Mouse (Mus musculus) stomach, postnatal 0 days (tissue): ENCODE results near the gene 9430015G10Rik. TPM values are rescaled to one million over a fixed set of nuclear protein-coding genes. Genes with fewer than 3 reads are reported as not detected.
"Not testable (repeated sequence)": the region's sequence is repeated elsewhere in the genome, so short reads cannot be mapped to it uniquely, and the experiment has no call there.

ENCODE experiments used
- ATAC-seq: fragments of 200-750 bp; cut with Nextera tagmentation; 2 replicates; pipeline ENCODE4 v1.8.0; 2017; ENCODE audit not compliant: low FRiP score, low TSS enrichment
- DNase-seq: peaks from one replicate; pipeline ENCODE4 v3.0.0-alpha.2; 2016; ENCODE audit warnings: low spot score
- H3K27ac ChIP-seq: fragments of 300-500 bp; sonication (generic); replicated peaks from 2 replicates; pipeline ENCODE4 v1.5.1; 2014; ENCODE audit warnings: mild to moderate bottlenecking, control low read depth
- H3K27me3 ChIP-seq: fragments of 300-500 bp; sonication (generic); 2 replicates; pipeline ENCODE4 v1.6.1; 2014; ENCODE audit warnings: low read length; ENCODE audit not compliant: control insufficient read depth, insufficient read depth
- H3K36me3 ChIP-seq: fragments of 300-500 bp; sonication (generic); 2 replicates; pipeline ENCODE4 v1.6.1; 2014; ENCODE audit warnings: low read length, mixed read lengths; ENCODE audit not compliant: control insufficient read depth, insufficient read depth
- H3K4me1 ChIP-seq: fragments of 300-500 bp; sonication (generic); replicated peaks from 2 replicates; pipeline ENCODE4 v1.6.1; 2014; ENCODE audit warnings: antibody characterized with exemption; ENCODE audit not compliant: control insufficient read depth, insufficient read depth
- H3K4me2 ChIP-seq: fragments of 300-500 bp; sonication (generic); replicated peaks from 2 replicates; pipeline ENCODE4 v1.6.1; 2014; ENCODE audit warnings: low read depth, mild to moderate bottlenecking, control low read depth, moderate library complexity
- H3K4me3 ChIP-seq: fragments of 300-500 bp; sonication (generic); 2 replicates; pipeline ENCODE4 v1.5.1; 2014; ENCODE audit warnings: low read depth, low read length, control low read depth
- H3K9ac ChIP-seq: fragments of 300-500 bp; sonication (generic); 2 replicates; pipeline ENCODE4 v1.6.1; 2014; ENCODE audit warnings: mild to moderate bottlenecking, low read length, control low read depth, mixed read lengths
- H3K9me3 ChIP-seq: fragments of 300-500 bp; sonication (generic); 2 replicates; pipeline ENCODE4 v1.6.1; 2016; ENCODE audit warnings: low read length; ENCODE audit not compliant: control insufficient read depth
- CTCF ChIP-seq: IDR thresholded peaks from 2 replicates; pipeline ENCODE4 v1.5.1; 2016; ENCODE audit warnings: antibody characterized with exemption, low read depth, mild to moderate bottlenecking, moderate library complexity
- EP300 ChIP-seq: optimal IDR thresholded peaks from 2 replicates; pipeline ENCODE3; 2016; ENCODE audit warnings: antibody characterized with exemption
- WGBS: fragments of 180-500 bp; shearing (Covaris S2); extraction: QIAGEN DNeasy Blood & Tissue Kit; methylation state at CpG from one replicate; pipeline ENCODE4 v1.1.7; 2014; 5-methylcytosine and 5-hydroxymethylcytosine counted together
- polyA plus RNA-seq: library from polyadenylated mRNA; unstranded; fragments of >200 nt; fragmentation: Nextera tagmentation; extraction: Ambion mirVana; gene quantifications from 2 replicates; pipeline ENCODE4 v1.2.1, GENCODE M21; 2015

9430015G10Rik gene
- polyA plus RNA-seq, 1 experiment from 2014 or later: 5.4 TPM

DNA sequence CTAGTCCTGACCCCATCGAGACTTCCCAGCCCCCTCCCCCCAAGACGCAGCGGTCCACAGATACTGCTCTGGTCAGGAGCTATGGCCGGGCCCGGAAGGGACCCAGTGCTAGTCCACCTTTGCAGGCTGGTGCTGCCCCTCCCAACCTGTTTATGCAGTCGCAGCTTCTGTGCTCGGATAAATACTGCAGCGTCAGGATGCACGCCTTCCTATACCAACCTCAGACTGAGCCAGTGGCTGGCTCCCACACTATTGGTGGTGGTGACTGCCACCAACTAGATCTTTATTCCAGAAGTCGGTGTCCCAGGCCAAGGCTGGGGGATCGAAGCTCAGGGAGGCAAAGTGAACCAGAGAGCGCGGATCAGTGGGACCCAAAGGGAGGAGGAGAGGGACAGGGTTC lies 25.3 kb downstream of the 9430015G10Rik start:
- Histone ChIP-seq H3K27me3 (no peaks in the 10 kb centered on the region), H3K4me1 (no peaks in the 10 kb centered on the region), H3K36me3 (no peaks in the 10 kb centered on the region), H3K9me3 (no peaks in the 10 kb centered on the region), H3K4me3 (no peak overlapping the region), H3K9ac (no peak overlapping the region), H3K4me2 (no peak overlapping the region), H3K27ac (no peak overlapping the region)
- TF ChIP-seq CTCF: no peak
- no peak for TF ChIP-seq EP300
- 89% methylated on average over 13 of the region's 13 CpGs for whole genome bisulfite sequencing
- DNase-seq (no peak), ATAC-seq (no peak)

DNA sequence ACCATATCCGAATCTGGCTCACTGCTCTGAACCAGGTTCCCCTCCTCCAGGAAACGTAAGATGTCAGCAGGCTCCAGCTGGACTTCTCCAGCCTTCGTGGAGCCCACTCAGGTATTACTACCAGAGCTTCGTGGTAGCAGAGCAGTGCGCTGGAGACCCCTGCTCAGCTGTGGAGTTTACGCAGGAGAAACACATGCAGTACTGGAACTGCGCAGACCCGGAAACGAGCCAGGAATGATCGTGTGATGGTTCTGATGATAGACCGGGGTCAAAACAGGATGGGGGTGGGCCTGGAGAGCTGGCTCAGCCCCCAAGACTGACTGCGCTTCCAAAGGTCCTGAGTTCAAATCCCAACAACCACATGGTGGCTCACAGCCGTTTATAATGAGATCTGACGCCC lies 26.0 kb downstream of the 9430015G10Rik start:
- no peaks in the 10 kb centered on the region for H3K36me3 ChIP-seq
- H3K9me3 ChIP-seq: no peaks in the 10 kb centered on the region
- TF ChIP-seq CTCF: no peak
- no peak for TF ChIP-seq EP300
- DNase-seq (no peak), ATAC-seq (no peak)
- 91% methylated on average over 14 of the region's 14 CpGs for WGBS
- H3K4me2 ChIP-seq: no peak overlapping the region
- H3K4me3 ChIP-seq: no peak overlapping the region
- H3K4me1 ChIP-seq: no peaks in the 10 kb centered on the region
- no peak overlapping the region for H3K27ac ChIP-seq
- H3K27me3 ChIP-seq: no peaks in the 10 kb centered on the region
- H3K9ac ChIP-seq: no peak overlapping the region

DNA sequence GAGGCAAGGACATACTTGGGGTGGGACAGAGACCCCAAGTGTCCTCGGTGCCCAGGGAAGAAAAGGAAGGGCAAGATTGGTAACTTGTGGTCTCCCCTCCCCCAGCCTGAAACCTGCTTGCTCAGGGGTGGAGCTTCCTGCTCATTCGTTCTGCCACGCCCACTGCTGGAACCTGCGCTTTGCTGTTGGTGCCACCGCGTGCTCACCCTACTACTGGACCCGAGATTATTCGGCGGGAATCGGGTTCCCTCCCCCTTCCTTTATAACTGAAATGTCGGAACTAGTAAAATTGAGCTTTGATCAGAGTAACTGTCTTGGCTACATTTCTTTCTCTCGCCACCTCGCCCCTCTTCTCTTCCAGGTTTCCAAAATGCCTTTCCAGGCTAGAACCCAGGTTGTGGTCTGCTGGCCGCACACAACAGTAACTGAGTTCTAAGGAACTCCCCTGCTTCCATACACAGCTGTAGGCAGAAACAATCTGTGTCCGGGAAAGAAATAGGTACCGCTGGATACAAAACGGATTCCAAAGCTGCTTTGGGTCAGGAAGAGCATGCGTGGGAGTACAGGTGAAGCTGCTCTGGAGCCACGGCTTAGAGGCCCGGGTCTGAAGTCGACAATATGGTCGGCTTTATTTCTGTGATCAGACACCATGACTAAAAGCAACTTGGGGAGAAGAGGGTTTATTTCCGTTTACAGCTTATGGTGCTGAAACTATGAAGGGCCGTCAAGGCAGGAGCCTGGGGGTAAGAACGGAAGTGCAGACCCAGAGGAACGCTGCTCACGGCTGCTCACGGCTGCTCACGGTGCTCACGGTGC lies 26.7 kb downstream of the 9430015G10Rik start:
- Histone ChIP-seq H3K4me2 (no peak overlapping the region), H3K27me3 (no peaks in the 10 kb centered on the region), H3K9me3 (no peaks in the 10 kb centered on the region), H3K9ac (no peak overlapping the region), H3K27ac (no peak overlapping the region), H3K36me3 (no peaks in the 10 kb centered on the region), H3K4me3 (no peak overlapping the region), H3K4me1 (no peaks in the 10 kb centered on the region)
- ATAC-seq (no peak), DNase-seq (no peak)
- WGBS: 91% methylated on average over 30 of the region's 30 CpGs
- TF ChIP-seq CTCF: no peak

DNA sequence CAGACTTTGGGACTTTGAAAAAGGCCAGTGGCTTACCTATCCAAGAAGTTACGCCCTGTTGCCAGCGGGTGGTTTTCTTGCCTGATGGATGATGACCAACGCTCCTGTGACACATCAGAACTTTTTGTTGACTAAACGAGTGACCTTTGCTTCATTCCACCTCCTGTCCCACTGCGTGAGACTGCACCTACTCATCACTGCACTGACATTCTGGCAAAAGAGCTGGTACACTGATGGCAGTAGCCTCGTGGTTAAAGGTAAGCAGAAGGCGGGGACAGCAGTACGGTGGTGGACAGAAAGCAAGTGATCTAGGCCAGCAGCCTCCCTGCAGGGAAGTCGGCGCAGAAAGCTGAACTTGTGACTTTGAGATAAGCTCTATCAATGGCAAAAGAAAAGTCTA lies 41.1 kb downstream of the 9430015G10Rik start:
- not testable (repeated sequence) for H3K36me3 ChIP-seq, H3K4me3 ChIP-seq
- 68% methylated on average over 10 of the region's 10 CpGs for WGBS

DNA sequence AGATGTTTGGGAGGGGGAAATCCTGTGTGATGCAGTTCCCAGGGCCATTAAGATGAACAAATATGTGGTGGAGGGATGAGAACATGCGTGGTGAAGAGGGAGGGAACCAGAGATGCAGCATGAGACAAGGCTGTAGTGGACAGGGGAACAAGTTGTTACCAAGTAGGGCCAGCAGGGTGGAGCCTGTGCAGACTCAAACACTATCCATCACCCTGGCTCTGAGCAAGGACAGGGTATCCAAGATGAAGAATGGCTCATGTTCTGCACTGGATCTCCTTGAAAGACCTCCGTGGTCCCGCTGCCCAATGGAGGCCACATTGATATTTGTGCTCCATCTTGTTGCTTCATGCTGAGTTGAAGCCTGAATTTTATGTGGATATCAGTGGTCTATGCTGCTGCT lies 45.0 kb downstream of the 9430015G10Rik start:
- H3K27me3 ChIP-seq: no peaks in the 10 kb centered on the region
- no peak overlapping the region for H3K9ac ChIP-seq
- no peak for ATAC-seq
- H3K4me2 ChIP-seq: no peak overlapping the region
- 94% methylated on average over 3 of the region's 3 CpGs for WGBS
- DNase-seq: no peak
- H3K4me1 ChIP-seq: no peaks in the 10 kb centered on the region
- H3K9me3 ChIP-seq: no peaks in the 10 kb centered on the region
- TF ChIP-seq EP300: no peak
- TF ChIP-seq CTCF: no peak
- H3K36me3 ChIP-seq: no peaks in the 10 kb centered on the region
- H3K4me3 ChIP-seq: no peak overlapping the region
- no peak overlapping the region for H3K27ac ChIP-seq

More for the DNA sequence above, 41.1 kb downstream of the 9430015G10Rik start:
- H3K27ac ChIP-seq, H3K9ac ChIP-seq, ATAC-seq, H3K4me2 ChIP-seq, H3K27me3 ChIP-seq, H3K9me3 ChIP-seq, H3K4me1 ChIP-seq: not testable (repeated sequence)
- DNase-seq: peak; percentile 12

DNA sequence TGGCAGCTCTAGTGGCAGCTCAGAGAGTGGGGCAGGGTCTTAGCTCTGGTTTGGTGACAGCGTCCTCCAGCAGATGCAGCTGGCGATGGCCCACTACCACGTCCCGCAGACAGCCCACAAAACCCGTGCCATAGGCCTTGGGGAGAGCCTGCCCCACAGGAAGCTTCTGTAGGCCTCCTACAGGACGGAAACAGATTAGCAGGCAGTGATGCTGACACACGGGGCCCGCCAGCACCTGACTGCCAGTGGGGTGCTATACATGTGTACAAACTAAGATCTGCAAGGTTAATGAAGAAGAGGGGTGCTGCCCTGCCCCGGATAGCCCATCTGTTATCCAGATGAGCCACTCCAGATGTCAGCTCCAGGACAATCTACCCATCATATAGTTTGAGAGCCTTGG lies 56.7 kb downstream of the 9430015G10Rik start:
- Histone ChIP-seq H3K9ac (no peak overlapping the region), H3K9me3 (no peaks in the 10 kb centered on the region), H3K4me3 (no peak overlapping the region), H3K36me3 (peaks cover 37% of the 10 kb centered on the region), H3K27ac (no peak overlapping the region), H3K4me1 (no peaks in the 10 kb centered on the region), H3K4me2 (no peak overlapping the region), H3K27me3 (no peaks in the 10 kb centered on the region)
- ATAC-seq (no peak), DNase-seq (no peak)
- 88% methylated on average over 9 of the region's 9 CpGs for WGBS
- TF ChIP-seq EP300: no peak
- TF ChIP-seq CTCF: peak; percentile 49
